Mouse (Mus musculus) stomach, embryonic 14.5 days (tissue): Measurements from ENCODE around the gene Cdk10. TPM values are rescaled to one million over a fixed set of nuclear protein-coding genes. Genes with fewer than 3 reads are reported as not detected.
A peak's percentile ranks its signal among the peaks of the same experiment; 100 is the strongest.
"Not testable (repeated sequence)": the region's sequence is repeated elsewhere in the genome, so short reads cannot be mapped to it uniquely, and the experiment has no call there.

ENCODE experiments used
- ATAC-seq: fragments of 200-750 bp; cut with Nextera tagmentation; 2 replicates; pipeline ENCODE4 v1.8.0; 2017; ENCODE audit warnings: low read depth, moderate TSS enrichment; ENCODE audit not compliant: insufficient number of reproducible peaks, insufficient read depth, low FRiP score
- H3K27ac ChIP-seq: fragments of 300-500 bp; sonication (generic); 2 replicates; pipeline ENCODE4 v1.5.1; 2014; ENCODE audit warnings: mild to moderate bottlenecking, low read length, moderate library complexity, mixed read lengths
- H3K27me3 ChIP-seq: fragments of 300-500 bp; sonication (generic); 2 replicates; pipeline ENCODE4 v1.6.1; 2014; ENCODE audit warnings: low read length, control low read depth, mixed read lengths; ENCODE audit not compliant: control insufficient read depth, insufficient read depth
- H3K36me3 ChIP-seq: fragments of 300-500 bp; sonication (generic); 2 replicates; pipeline ENCODE4 v1.6.1; 2014; ENCODE audit warnings: mild to moderate bottlenecking, control low read depth, low read length, moderate library complexity, mixed read lengths; ENCODE audit not compliant: control insufficient read depth, insufficient read depth
- H3K4me1 ChIP-seq: fragments of 300-500 bp; sonication (generic); 2 replicates; pipeline ENCODE4 v1.6.1; 2014; ENCODE audit warnings: low read length, control low read depth, mixed read lengths; ENCODE audit not compliant: control insufficient read depth, insufficient read depth
- H3K4me2 ChIP-seq: fragments of 300-500 bp; sonication (generic); replicated peaks from 2 replicates; pipeline ENCODE4 v1.6.1; 2014; ENCODE audit warnings: low read depth, low read length, control low read depth
- H3K4me3 ChIP-seq: fragments of 300-500 bp; sonication (generic); 2 replicates; pipeline ENCODE4 v1.5.1; 2014; ENCODE audit warnings: low read depth, low read length, control low read depth
- H3K9ac ChIP-seq: fragments of 300-500 bp; sonication (generic); replicated peaks from 2 replicates; pipeline ENCODE4 v1.6.1; 2014; ENCODE audit warnings: low read depth, mild to moderate bottlenecking, control low read depth, low read length, moderate library complexity, mixed read lengths
- H3K9me3 ChIP-seq: fragments of 300-500 bp; sonication (generic); 2 replicates; pipeline ENCODE4 v1.6.1; 2016; ENCODE audit warnings: low read depth, low read length, control low read depth; ENCODE audit not compliant: control insufficient read depth
- WGBS: fragments of 180-500 bp; shearing (Covaris S2); extraction: QIAGEN DNeasy Blood & Tissue Kit; methylation state at CpG from one replicate; pipeline ENCODE4 v1.1.7; 2014; 5-methylcytosine and 5-hydroxymethylcytosine counted together
- polyA plus RNA-seq: library from polyadenylated mRNA; unstranded; fragments of >200 nt; fragmentation: Nextera tagmentation; extraction: Ambion mirVana; gene quantifications from 2 replicates; pipeline ENCODE4 v1.2.1, GENCODE M21; 2014

Cdk10 gene
- polyA plus RNA-seq, 1 experiment from 2014 or later = 37.5 TPM

DNA sequence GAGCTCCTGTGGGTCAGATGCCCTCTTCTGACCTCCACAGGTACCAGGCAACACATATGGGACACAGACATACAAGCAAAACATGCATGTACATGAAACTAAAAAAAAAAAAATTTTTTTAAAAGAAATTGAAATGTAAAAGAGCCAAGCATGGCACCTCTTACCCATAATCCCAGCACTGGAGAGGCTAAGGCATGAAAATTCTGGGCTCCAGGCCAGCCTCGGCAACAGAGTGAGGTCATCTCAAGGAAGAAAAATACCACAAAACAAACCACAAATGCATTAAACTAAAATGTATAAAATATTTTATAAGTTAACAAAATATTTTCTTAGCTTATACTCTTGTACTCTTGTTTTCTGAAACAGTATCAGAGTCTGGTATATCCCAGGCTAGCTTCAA lies 3.7 kb upstream of the Cdk10 start:
- ATAC-seq = no peak
- no peak overlapping the region for H3K9ac ChIP-seq

DNA sequence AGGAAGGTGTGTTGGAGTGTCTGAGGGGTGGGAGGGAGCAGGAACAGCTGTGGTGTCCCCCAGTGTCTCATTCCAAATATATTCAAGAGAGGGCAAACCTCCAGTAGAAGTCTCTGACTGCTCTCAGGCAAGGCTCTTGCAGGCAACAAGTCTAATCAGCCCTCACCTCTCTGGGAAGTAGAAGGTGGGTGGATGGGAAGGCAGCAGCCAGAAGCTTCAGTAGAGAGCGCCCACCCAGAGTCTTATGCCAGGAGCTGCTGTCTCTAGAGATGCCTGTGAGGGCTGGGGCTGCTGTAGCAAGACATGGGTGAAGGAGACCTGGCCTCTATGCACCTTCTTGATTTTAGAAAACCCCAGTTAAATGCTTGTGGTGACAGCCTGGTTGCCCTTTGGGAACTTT lies 3.8 kb downstream of the Cdk10 start:
- no peak overlapping the region for H3K4me2 ChIP-seq
- no peaks in the 10 kb centered on the region for H3K27me3 ChIP-seq
- ATAC-seq = no peak
- H3K9ac ChIP-seq = no peak overlapping the region
- H3K9me3 ChIP-seq = no peaks in the 10 kb centered on the region
- peaks cover 9% of the 10 kb centered on the region for H3K4me1 ChIP-seq
- no peak overlapping the region for H3K27ac ChIP-seq
- WGBS = 95% methylated on average over 1 of the region's 1 CpGs
- H3K4me3 ChIP-seq = no peak overlapping the region
- peaks cover 27% of the 10 kb centered on the region for H3K36me3 ChIP-seq

More for the DNA sequence above, 3.7 kb upstream of the Cdk10 start:
- Histone ChIP-seq H3K4me1 (peaks cover 9% of the 10 kb centered on the region), H3K4me2 (no peak overlapping the region), H3K27ac (no peak overlapping the region), H3K36me3 (no peaks in the 10 kb centered on the region), H3K4me3 (no peak overlapping the region), H3K27me3 (no peaks in the 10 kb centered on the region), H3K9me3 (no peaks in the 10 kb centered on the region)
- 71% methylated on average over 1 of the region's 1 CpGs for WGBS

DNA sequence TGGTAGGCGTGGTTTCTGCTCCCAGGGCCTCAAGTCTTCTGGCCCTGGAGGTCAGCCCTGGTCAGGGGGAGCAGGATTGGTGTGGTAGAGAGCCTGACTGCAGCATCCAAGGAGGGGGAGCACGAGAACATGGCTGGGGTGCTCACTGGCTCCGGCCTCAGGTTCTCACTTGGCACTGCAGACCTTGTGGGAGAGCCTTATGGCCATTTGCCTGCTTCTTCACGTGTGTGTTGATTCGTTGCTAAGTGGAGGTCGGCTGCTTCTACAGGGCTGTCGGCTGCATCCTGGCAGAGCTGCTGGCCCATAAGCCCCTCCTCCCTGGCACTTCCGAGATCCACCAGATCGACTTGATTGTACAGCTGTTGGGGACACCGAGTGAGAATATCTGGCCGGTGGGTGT lies 5.7 kb downstream of the Cdk10 start:
- not testable (repeated sequence) for H3K9me3 ChIP-seq, ATAC-seq, H3K27me3 ChIP-seq, H3K4me3 ChIP-seq, H3K4me2 ChIP-seq, H3K9ac ChIP-seq, H3K4me1 ChIP-seq, H3K27ac ChIP-seq
- 82% methylated on average over 9 of the region's 11 CpGs for WGBS
- peaks cover 27% of the 10 kb centered on the region for H3K36me3 ChIP-seq

DNA sequence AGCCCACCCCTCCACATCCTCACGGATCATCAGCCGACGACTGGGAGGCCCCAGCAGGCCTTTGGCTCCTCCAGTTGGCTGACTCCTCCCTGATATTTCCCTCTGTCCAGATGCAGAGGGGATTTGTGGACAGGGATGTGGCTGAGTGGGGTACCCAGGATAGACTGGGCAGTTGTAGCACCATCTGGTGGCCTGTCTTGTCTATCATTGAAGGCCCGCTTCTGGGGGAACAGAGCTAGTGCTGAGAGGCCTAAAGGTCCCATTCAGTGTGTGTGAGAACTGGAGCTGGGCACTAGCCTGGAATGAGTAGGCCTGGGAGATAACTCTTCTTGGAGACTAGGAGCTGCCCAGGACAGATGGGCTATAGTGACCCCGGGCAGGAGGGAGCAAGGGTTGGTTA lies 7.1 kb downstream of the Cdk10 start:
- H3K4me2 ChIP-seq = no peak overlapping the region
- no peak for ATAC-seq
- no peak overlapping the region for H3K4me3 ChIP-seq
- no peak overlapping the region for H3K9ac ChIP-seq
- H3K4me1 ChIP-seq = peaks cover 9% of the 10 kb centered on the region; the same call in 1 of the 2 replicates
- H3K27me3 ChIP-seq = no peaks in the 10 kb centered on the region
- H3K36me3 ChIP-seq = peaks cover 26% of the 10 kb centered on the region
- no peaks in the 10 kb centered on the region for H3K9me3 ChIP-seq
- 51% methylated on average over 5 of the region's 5 CpGs for WGBS
- H3K27ac ChIP-seq = no peak overlapping the region

DNA sequence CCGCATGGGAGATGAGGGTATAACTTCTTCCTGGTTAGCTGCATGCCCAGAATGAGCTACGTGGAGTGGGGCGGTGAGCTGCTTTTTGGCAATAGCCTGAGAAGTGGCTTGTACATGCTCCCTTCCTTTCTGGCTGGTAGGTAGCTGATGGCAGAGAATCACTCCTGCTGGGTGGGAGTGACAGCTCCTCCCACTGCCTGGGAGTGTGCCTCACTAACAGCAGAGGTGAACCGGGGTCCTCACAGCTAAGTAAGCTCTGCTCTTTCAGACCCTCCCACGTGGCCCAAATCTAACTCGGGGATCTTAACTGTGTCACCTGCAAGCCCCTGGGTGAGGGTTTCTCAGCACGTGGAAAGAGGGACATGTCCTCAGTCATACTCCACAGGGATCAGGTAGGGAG lies 7.9 kb downstream of the Cdk10 start:
- H3K36me3 ChIP-seq = peaks cover 18% of the 10 kb centered on the region
- no peak overlapping the region for H3K4me2 ChIP-seq
- no peak overlapping the region for H3K4me3 ChIP-seq
- H3K27me3 ChIP-seq = no peaks in the 10 kb centered on the region
- no peak for ATAC-seq
- H3K27ac ChIP-seq = no peak overlapping the region
- H3K9me3 ChIP-seq = no peaks in the 10 kb centered on the region
- H3K4me1 ChIP-seq = peaks cover 9% of the 10 kb centered on the region; the same call in 1 of the 2 replicates
- H3K9ac ChIP-seq = no peak overlapping the region
- 31% methylated on average over 7 of the region's 7 CpGs for WGBS

DNA sequence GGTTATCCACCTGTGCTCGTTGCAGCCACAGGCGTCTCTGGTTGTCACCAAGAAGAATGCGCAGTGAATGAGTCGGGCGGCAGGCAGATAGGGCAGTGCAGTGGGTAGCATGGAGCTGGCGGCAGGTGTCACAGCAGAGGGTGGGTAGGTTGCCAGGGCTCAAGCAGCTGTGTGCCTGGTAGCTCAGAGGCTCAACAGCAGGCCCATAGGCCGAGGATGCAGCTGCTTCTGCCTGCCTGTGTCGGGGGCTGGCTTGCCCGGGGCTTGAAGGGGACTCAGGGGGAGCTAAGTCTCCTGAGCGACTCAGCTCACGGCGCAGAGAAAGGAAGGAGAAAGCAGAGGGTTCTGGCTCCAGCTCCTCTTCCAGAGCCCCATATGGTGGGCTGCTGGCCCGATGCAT lies 8.7 kb downstream of the Cdk10 start:
- H3K36me3 ChIP-seq = peaks cover 12% of the 10 kb centered on the region; the same call in 1 of the 2 replicates
- ATAC-seq = no peak
- peaks cover 9% of the 10 kb centered on the region; the same call in 1 of the 2 replicates for H3K4me1 ChIP-seq
- H3K4me2 ChIP-seq = no peak overlapping the region
- no peaks in the 10 kb centered on the region for H3K9me3 ChIP-seq
- H3K4me3 ChIP-seq = no peak overlapping the region
- no peak overlapping the region for H3K9ac ChIP-seq
- no peaks in the 10 kb centered on the region for H3K27me3 ChIP-seq
- no peak overlapping the region for H3K27ac ChIP-seq
- 60% methylated on average over 13 of the region's 13 CpGs for WGBS

DNA sequence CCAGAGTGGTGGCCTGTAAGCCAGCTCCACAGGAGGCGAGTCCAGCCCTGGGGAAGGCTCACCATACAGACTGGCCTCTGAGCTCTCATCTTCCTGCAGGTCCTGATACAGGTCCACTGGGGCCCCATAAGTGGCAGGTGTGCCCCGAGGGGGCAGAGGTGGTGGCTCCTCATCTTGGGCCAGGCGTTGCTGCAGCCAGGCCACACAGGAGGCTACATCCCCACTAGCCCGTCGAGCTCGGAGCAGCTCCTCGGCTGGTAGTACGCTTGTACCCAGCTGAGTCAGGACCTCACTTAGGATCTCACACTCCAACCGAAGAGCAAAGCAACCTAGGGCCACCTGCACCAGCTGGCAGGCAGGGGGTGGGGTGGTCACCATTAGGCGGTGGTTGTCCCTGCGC lies 9.1 kb downstream of the Cdk10 start:
- no peak overlapping the region for H3K4me2 ChIP-seq
- peaks cover 7% of the 10 kb centered on the region; the same call in 1 of the 2 replicates for H3K36me3 ChIP-seq
- H3K9ac ChIP-seq = no peak overlapping the region
- peaks cover 9% of the 10 kb centered on the region; the same call in 1 of the 2 replicates for H3K4me1 ChIP-seq
- WGBS = 74% methylated on average over 11 of the region's 11 CpGs
- ATAC-seq = no peak
- no peaks in the 10 kb centered on the region for H3K27me3 ChIP-seq
- no peak overlapping the region for H3K27ac ChIP-seq
- H3K4me3 ChIP-seq = no peak overlapping the region
- H3K9me3 ChIP-seq = no peaks in the 10 kb centered on the region

DNA sequence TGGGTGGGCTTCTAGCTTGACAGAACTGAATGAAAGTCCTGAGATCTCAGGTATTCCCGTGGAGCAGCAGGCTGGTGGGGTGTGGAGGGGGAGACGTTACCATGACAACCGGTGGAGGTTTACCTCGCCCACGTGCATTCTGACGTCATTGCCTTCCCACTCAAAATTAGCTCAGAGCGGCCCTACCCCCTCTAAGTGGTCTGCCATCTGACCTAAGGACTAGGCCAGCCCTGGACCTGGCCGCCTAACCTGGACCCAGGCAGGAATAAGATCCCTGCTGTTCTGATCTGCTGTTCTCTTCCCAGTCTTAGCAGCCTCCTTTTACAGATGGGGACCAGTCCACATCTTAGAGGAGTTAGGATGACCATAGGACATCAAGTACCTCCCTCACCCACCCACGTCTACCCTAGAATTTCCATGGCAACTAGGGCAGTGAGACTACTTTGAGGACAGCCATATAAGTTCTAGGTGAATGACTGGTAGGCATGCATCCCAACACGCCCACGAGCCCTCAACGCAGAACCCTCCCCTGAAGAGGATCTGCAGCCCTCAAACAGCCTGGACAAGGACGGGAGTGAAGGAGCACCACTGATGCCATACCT lies 10.4 kb downstream of the Cdk10 start:
- 29% methylated on average over 13 of the region's 13 CpGs for WGBS
- Histone ChIP-seq H3K4me3 (peak overlapping the region; percentile 51), H3K27me3 (no peaks in the 10 kb centered on the region), H3K36me3 (peaks cover under 1% of the 10 kb centered on the region; the same call in 1 of the 2 replicates), H3K27ac (no peak overlapping the region), H3K9ac (peak overlapping the region; percentile 52), H3K4me1 (peaks cover 9% of the 10 kb centered on the region; the same call in 1 of the 2 replicates), H3K4me2 (peak overlapping the region; percentile 97), H3K9me3 (no peaks in the 10 kb centered on the region)
- no peak for ATAC-seq
